Mouse (Mus musculus) small intestine, adult 2 months (tissue): ENCODE measurements around the gene Srsf4. TPM values are rescaled to one million over a fixed set of nuclear protein-coding genes. Genes with fewer than 3 reads are reported as not detected.

Experiments used
- H3K27ac ChIP-seq: fragments of 200-500 bp; 2 replicates; pipeline ENCODE4 v1.5.1; 2012; ENCODE audit warnings: low read depth, low read length, control low read depth, inconsistent platforms; ENCODE audit not compliant: insufficient read depth
- H3K27me3 ChIP-seq: fragments of 200-500 bp; 2 replicates; pipeline ENCODE4 v1.6.1; 2012; ENCODE audit warnings: mild to moderate bottlenecking, moderate library complexity, low read length, inconsistent platforms; ENCODE audit not compliant: control insufficient read depth, insufficient read depth
- H3K36me3 ChIP-seq: fragments of 200-500 bp; 2 replicates; pipeline ENCODE4 v1.6.1; 2012; ENCODE audit warnings: mild to moderate bottlenecking, low read length, control low read depth, inconsistent platforms; ENCODE audit not compliant: control insufficient read depth, insufficient read depth
- H3K4me1 ChIP-seq: fragments of 200-500 bp; 2 replicates; pipeline ENCODE4 v1.6.1; 2012; ENCODE audit warnings: low read length, inconsistent platforms, mixed read lengths; ENCODE audit not compliant: control insufficient read depth, insufficient read depth, insufficient read length
- H3K4me3 ChIP-seq: fragments of 200-500 bp; 2 replicates; pipeline ENCODE4 v1.5.1; 2012; ENCODE audit warnings: low read depth, mild to moderate bottlenecking, control low read depth, inconsistent platforms, low read length, moderate library complexity
- CTCF ChIP-seq: fragments of 200-500 bp; IDR thresholded peaks from 2 replicates; pipeline ENCODE4 v1.5.1; 2012; ENCODE audit warnings: low read depth, mild to moderate bottlenecking, control low read depth, inconsistent platforms, low read length, moderate library complexity, mixed read lengths; ENCODE audit not compliant: insufficient replicate concordance, insufficient read length; ENCODE audit errors: extremely low read depth
- POLR2A ChIP-seq: fragments of 200-500 bp; IDR thresholded peaks from 2 replicates; pipeline ENCODE4 v1.6.1; 2012; ENCODE audit warnings: low read depth, mild to moderate bottlenecking, control low read depth, inconsistent platforms, low read length, moderate library complexity
- WGBS: fragments of 180-500 bp; shearing (Covaris S2); methylation state at CpG from one replicate; pipeline ENCODE4 v1.1.7; 2018; 5-methylcytosine and 5-hydroxymethylcytosine counted together
- polyA plus RNA-seq: library from polyadenylated mRNA; depleted of rRNA; stranded (reverse); fragments of >200 nt; gene quantifications from 2 replicates; pipeline ENCODE4 v1.2.3, GENCODE M21; 2012

Srsf4 gene
- polyA plus RNA-seq, 1 experiment = 31.5 TPM

DNA sequence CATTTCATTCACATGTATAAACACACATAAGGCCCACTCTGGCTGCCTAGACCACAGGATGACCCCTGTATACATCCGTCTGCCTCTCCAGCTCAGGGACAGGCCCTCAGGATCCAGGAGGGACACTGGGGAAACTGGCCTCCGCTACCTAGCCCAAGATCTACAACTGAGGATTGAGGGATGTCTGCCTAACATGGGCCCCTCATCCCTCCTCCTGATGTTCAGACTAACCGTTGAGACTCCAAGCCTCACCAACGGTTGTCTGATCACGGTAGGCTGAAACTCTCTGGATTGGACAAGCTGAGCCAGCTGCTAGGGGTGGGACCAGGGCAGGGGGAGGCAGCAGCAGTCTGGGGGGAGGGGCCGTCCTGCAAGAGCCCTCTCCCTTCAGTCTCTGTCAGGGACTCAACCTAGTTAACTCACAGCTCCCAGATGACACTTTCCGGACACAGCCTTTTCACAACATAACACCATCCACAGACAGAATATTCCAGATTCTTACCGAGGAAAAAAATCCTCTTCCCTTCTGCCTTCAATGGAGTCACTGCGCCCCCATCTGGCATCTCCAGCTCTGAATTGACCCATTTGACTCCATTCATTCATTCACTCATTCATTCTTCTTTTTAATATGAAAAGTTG is 39.3 kb upstream of the Srsf4 start:
- TF ChIP-seq CTCF (no peak), POLR2A (no peak)
- Histone ChIP-seq H3K36me3 (no peaks in the 10 kb centered on the region), H3K27me3 (peaks cover 24% of the 10 kb centered on the region), H3K4me3 (no peak overlapping the region), H3K4me1 (peaks cover 13% of the 10 kb centered on the region), H3K27ac (no peak overlapping the region)
- 35% methylated on average over 9 of the region's 9 CpGs for WGBS

DNA sequence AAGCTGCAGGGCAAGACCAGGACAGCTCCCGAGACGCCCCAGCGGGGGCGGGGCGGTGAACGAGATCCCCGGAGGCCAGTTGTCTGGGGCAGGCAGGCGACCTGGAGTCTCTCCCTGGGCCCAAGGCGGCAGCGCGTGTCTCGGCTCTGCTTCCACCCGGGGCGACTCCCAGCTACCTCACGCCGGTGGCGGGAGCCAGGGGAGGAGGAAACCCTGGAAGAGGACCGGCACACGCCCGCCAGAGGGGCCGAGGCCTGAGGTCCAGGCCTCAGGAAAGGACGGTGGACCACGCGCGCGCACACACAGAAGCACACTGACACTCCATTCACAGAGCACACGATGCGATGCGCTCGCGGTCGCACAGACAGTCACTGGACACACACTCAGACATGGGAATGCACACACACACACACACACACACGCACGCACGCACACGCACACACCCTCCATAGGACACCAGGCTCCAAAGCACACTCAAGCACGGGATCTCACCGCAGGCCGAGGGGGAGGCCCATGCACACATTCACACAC is 37.0 kb upstream of the Srsf4 start:
- TF ChIP-seq CTCF (no peak), POLR2A (no peak)
- Histone ChIP-seq H3K36me3 (no peaks in the 10 kb centered on the region), H3K27ac (no peak overlapping the region), H3K4me3 (peak overlapping the region; percentile 64), H3K4me1 (peaks cover 13% of the 10 kb centered on the region), H3K27me3 (peaks cover 24% of the 10 kb centered on the region)
- WGBS = 1% methylated on average over 39 of the region's 39 CpGs

- Histone ChIP-seq H3K4me3 (peak overlapping the region; percentile 64), H3K4me1 (peaks cover 13% of the 10 kb centered on the region), H3K27me3 (peaks cover 24% of the 10 kb centered on the region), H3K27ac (no peak overlapping the region), H3K36me3 (no peaks in the 10 kb centered on the region)
- under 1% methylated on average over 73 of the region's 76 CpGs for WGBS
- TF ChIP-seq POLR2A (no peak), CTCF (no peak)
Measured at GRCm38 (mm10) chr4:131836891-131837491, 36.4 kb upstream of the Srsf4 start.

DNA sequence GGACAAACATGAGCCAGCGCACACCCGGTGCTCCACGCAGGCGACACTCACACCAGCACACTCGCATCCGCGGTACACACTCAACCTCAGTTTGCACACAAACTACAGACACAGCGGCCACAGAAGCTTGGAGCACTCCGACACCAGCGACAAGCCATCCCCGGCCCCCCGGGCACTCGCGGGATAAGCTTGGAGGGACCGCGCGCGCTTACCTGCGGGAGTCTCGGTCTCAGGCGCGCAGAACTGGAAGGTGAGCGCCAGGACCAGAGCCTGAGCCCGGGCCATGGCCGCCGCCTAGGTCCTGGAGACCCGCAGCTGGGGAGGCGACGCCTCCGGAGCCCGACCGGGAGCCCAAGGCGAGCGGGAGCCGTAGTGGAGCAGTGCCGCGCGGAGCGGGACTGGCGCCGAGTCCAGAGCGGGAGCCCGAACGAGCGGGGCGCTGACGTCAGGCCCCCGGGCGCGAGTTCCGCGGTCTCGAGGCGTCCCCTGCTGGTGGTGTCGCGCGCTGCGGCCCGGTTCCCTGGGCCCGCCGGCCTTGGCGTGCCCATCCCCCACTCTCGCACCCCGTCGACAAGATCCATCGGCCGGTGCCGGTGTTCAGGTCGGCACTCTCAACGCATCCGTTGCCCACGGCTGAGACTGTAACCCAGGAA is 35.4 kb upstream of the Srsf4 start, which contains the start of gene Ptpru:
Ptpru (minus strand) TSS at position 417 of the 653 bp plus-strand sequence.
- TF ChIP-seq CTCF = peak; percentile 89
- no peak for TF ChIP-seq POLR2A
- no peak within 1 kb of the TSS for H3K27ac ChIP-seq
- H3K27me3 ChIP-seq = peaks cover 24% of the 10 kb centered on the region
- H3K4me1 ChIP-seq = peaks cover 13% of the 10 kb centered on the region
- H3K4me3 ChIP-seq = peak within 1 kb of the TSS; percentile 64
- WGBS = under 1% methylated on average over 72 of the region's 72 CpGs
- H3K36me3 ChIP-seq = no peaks in the 10 kb centered on the region

GRCm38 (mm10) chr4:131843290-131843743 is 30.1 kb upstream of the Srsf4 start, which contains the start of gene Mecr:
Mecr (plus strand) TSS chr4:131843470.
- peak within 1 kb of the TSS; percentile 87 for H3K4me3 ChIP-seq
- TF ChIP-seq CTCF = no peak
- peak; percentile 51; the same call in 1 of the 2 replicates for TF ChIP-seq POLR2A
- H3K27me3 ChIP-seq = no peaks in the 10 kb centered on the region; the same call in 1 of the 2 replicates
- H3K27ac ChIP-seq = no peak within 1 kb of the TSS
- WGBS = under 1% methylated on average over 37 of the region's 37 CpGs
- no peaks in the 10 kb centered on the region for H3K36me3 ChIP-seq
- H3K4me1 ChIP-seq = peaks cover 8% of the 10 kb centered on the region

DNA sequence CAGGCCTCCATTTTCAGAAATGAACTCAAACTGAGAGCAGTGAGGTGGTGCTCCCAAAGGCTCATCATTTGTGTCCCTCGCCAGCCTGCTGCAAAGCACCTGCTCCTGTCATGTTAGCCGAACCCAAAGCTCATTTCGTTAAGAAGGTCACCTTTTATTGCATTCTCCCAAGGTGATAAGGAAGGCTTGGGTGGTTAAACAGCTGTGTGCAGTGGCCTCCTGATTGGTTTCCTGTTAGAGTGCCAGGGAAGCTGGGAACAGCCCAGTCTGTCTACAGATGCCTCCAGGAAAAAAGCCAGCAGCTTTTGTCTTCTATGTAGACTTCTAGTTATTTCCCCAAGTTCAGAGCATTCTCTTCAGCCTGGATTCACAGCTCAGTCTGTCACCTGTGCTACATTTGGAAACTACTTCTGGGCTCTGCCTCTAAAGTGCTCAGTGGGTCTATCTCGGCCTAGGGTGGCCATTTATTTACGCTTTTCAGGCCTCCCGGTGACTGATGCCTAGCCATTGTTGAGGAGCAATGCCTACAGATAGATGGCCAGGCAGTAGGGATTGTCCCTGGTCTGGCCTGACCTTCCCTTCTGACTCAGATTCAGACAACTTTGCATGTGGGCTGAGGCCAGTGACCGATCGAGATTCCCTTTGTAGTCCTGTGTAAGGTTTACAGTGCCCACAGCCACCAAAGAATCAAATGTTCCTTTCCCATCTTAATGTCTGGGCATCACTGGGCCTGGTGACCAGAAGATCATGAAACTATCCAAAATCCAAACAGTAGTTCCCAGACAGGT is 27.2 kb upstream of the Srsf4 start:
- H3K4me1 ChIP-seq = peaks cover 12% of the 10 kb centered on the region
- 0 out of 2 replicates have a peak, but pooled peaks cover 3% of the 10 kb centered on the region for H3K36me3 ChIP-seq
- H3K27ac ChIP-seq = no peak overlapping the region
- 45% methylated on average over 8 of the region's 8 CpGs for WGBS
- TF ChIP-seq POLR2A (no peak), CTCF (no peak)
- H3K27me3 ChIP-seq = no peaks in the 10 kb centered on the region
- no peak overlapping the region for H3K4me3 ChIP-seq
